Mouse (Mus musculus) heart, embryonic 10.5 days (tissue): ENCODE measurements around the gene Rfng. TPM values are rescaled to one million over a fixed set of nuclear protein-coding genes. Genes with fewer than 3 reads are reported as not detected.
"Not testable (repeated sequence)": the region's sequence is repeated elsewhere in the genome, so short reads cannot be mapped to it uniquely, and the experiment has no call there.

Experiments used
- DNase-seq: peaks from one replicate; pipeline ENCODE4 v3.0.0-alpha.2; 2017; ENCODE audit warnings: low spot score
- H3K27ac ChIP-seq: fragments of 300-500 bp; sonication (generic); 2 replicates; pipeline ENCODE4 v1.5.1; 2016; ENCODE audit warnings: mild to moderate bottlenecking
- H3K27me3 ChIP-seq: fragments of 300-500 bp; sonication (generic); 2 replicates; pipeline ENCODE4 v1.6.1; 2016; ENCODE audit warnings: mild to moderate bottlenecking; ENCODE audit not compliant: poor library complexity, insufficient read depth, severe bottlenecking
- H3K36me3 ChIP-seq: fragments of 300-500 bp; sonication (generic); 2 replicates; pipeline ENCODE4 v1.6.1; 2016; ENCODE audit warnings: mild to moderate bottlenecking, moderate library complexity
- H3K4me1 ChIP-seq: fragments of 300-500 bp; sonication (generic); 2 replicates; pipeline ENCODE4 v1.6.1; 2016; ENCODE audit warnings: mild to moderate bottlenecking
- H3K4me3 ChIP-seq: fragments of 300-500 bp; sonication (generic); 2 replicates; pipeline ENCODE4 v1.5.1; 2016; ENCODE audit warnings: mild to moderate bottlenecking, moderate library complexity
- H3K9me3 ChIP-seq: fragments of 300-500 bp; sonication (generic); 2 replicates; pipeline ENCODE4 v1.6.1; 2016; ENCODE audit warnings: mild to moderate bottlenecking, moderate library complexity
- WGBS: fragments of 180-500 bp; shearing (Covaris S2); methylation state at CpG from one replicate; pipeline ENCODE4 v1.1.7; 2016; 5-methylcytosine and 5-hydroxymethylcytosine counted together
- polyA plus RNA-seq: library from polyadenylated mRNA; unstranded; fragments of >200 nt; fragmentation: Nextera tagmentation; extraction: Ambion mirVana; gene quantifications from 2 replicates; pipeline ENCODE4 v1.2.1, GENCODE M21; 2016

Rfng gene
- polyA plus RNA-seq: 28.4 and 30.4 TPM in 2 replicates

DNA sequence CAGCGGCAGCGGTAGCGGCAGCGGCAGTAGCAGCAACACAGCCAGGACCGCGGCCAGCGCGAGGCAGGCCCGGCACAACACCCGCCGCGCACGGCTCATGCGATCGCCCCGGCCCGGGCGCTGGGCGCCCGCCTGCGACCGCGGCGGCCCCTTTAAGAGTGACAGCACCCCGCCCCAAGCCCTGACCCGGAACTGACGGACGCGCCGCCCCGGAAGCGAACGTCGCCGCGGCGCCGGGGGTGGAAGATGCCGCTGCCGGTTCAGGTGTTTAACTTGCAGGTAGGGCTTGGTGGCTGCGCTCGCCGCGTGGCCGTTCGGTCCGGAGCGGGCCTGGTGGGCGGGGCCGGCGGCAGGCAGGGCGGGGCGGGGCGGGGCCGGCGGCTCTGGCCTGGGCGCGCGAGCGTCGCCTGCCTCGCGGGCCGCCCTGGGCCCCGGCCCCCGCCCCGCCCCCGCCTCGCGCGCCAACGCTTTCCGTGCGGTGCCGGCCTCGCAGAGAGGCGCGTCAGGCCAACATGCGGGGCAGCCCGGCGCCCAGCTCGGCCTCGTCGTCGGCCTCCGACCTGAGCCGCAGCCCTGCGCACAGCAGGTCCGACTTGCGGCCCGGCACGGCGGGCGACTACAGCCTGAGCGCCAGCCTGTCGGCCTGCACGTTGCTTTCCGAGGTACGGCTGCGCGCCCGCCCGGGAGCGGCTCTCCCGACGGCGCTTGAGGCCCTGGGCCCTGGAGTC lies at the start of gene Rfng, which contains the start of gene Gps1:
Gene Rfng (minus strand): TSS at position 144 of the 728 bp plus-strand sequence.
Gene Gps1 (plus strand): TSS at position 209 of the 728 bp plus-strand sequence.
- Histone ChIP-seq H3K36me3 (peaks cover 50% of the 10 kb centered on the region), H3K9me3 (no peaks in the 10 kb centered on the region), H3K27me3 (peaks cover 17% of the 10 kb centered on the region), H3K4me1 (peaks cover 25% of the 10 kb centered on the region), H3K27ac (peak within 1 kb of the TSS; percentile 91), H3K4me3 (peak within 1 kb of the TSS; percentile 94)
- WGBS: 1% methylated on average over 101 of the region's 107 CpGs
- DNase-seq: peak; percentile 92

DNA sequence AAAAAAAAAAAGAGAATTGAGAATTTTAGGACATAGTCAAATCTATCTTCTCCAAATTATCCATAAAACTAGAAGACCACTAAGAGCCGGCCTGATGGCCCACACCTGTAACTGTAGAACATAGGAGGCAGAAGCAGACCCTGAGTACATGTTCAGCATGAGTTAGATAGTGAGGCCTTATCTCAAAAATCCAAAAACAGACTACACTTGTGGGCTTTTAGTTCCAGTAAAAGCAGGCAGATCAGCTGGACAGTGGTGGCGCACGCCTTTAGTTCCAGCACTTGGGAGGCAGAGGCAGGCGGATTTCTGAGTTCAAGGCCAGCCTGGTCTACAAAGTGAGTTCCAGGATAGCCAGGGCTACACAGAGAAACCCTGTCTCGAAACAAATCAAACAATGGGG lies 49.0 kb upstream of the Rfng start:
- not testable (repeated sequence) for H3K4me3 ChIP-seq

DNA sequence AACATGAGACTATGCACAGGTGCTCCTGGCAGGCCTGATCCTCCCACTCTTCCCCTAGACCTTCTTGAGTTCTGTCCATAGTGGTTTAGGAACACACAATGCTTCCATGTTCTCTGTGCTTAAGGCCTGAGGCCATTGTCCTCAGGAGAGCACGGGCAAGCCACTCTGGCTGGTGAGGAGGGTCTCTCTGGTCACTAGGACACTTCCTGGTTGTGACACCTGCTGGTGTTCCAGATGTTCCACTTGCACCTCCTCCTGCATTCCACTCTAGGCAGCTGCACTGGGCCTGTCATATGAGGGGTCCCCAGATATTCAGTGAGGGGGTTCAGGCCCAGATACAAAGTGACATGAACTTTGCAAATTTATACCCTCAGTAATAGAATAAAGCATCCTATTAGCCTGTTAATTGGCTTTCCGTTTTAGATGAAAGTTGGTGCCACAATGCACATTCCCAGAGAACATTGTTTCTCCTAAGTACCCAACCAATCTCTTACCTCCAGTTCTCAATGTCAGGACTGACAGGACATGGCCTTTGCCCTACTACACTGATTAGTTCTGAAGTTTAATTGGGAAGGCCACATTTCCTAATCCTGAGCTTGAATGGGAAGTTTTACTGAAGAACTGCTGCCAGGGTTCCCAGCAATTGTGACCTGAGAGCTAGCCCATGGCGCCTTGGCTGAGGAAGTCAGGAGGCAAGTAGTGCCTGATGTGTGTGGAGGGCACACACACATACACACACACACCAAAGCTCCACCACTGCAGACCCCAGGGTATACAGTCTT lies 47.8 kb upstream of the Rfng start:
- Histone ChIP-seq H3K36me3 (0 out of 2 replicates have a peak, but pooled peaks cover 2% of the 10 kb centered on the region), H3K27me3 (no peaks in the 10 kb centered on the region), H3K4me1 (peaks cover 41% of the 10 kb centered on the region), H3K27ac (no peak overlapping the region), H3K9me3 (no peaks in the 10 kb centered on the region), H3K4me3 (no peak overlapping the region)
- WGBS: 83% methylated on average over 3 of the region's 3 CpGs
- DNase-seq: no peak

More for the DNA sequence above, 49.0 kb upstream of the Rfng start:
- H3K4me1 ChIP-seq: peaks cover 37% of the 10 kb centered on the region
- not testable (repeated sequence) for DNase-seq, H3K36me3 ChIP-seq, H3K27me3 ChIP-seq, H3K9me3 ChIP-seq
- WGBS: 85% methylated on average over 5 of the region's 5 CpGs
- 0 out of 2 replicates have a peak overlapping the region, but pooled peaks have one; percentile 69 for H3K27ac ChIP-seq

DNA sequence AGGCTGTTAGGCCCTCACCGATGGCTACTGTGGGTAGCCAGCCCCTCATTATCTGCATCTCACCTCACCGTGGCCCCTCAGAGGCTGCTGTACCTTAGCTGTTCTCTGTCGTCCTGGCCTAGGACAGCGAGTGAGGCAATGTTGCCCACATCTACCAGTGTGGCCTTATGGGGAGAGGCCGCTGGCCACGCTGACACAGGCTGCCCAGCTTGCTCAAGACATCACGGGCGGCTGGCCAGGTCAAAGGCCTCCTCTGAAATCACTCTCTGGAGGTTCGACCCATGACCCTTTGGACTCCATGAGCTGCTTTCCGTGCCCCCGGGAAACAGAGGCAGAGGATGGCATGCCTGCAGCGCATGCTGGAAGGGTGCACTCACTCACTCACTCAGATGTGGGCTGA lies 46.7 kb upstream of the Rfng start:
- Histone ChIP-seq H3K4me3 (no peak overlapping the region), H3K27ac (0 out of 2 replicates have a peak overlapping the region, but pooled peaks have one; percentile 52), H3K36me3 (peaks cover 2% of the 10 kb centered on the region; the same call in 1 of the 2 replicates), H3K27me3 (no peaks in the 10 kb centered on the region), H3K4me1 (peaks cover 51% of the 10 kb centered on the region), H3K9me3 (no peaks in the 10 kb centered on the region)
- DNase-seq: no peak
- WGBS: 89% methylated on average over 12 of the region's 12 CpGs

DNA sequence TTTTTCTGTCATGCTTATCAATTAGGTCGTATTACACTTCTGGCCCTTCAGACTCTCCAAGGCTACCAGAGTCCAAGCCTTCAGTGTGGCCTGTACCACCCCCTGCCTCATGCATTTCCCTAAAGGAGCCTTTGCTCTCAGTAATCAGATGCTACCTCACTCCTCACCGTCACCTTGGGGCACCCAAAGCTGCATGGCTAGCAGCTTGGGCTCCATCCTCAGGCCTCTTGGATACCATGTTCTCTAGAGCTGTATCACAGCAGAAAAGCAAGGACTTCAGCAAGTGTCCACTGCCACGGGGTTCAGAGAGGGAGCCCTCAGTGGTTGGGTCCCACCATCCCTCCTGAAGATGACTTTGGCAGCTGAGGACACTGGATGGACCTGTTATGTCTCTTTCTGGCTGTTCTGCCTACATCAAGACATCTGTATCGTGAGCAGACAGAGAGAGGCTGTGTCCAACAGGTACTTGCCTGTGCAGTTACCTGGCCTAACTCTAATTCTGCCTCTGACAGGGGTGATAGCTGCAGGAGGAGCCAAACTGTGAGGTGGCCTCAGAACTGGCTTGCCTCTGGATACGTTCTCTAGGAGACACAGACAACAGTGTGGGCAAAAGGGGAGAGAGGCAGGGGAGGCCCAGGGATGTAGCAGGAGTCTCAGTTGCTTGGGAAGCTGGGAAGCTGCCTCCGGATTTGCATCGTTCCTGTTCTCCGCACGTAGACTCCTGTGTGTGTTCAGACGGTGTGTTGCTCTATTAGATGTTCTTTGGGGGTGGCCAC lies 45.9 kb upstream of the Rfng start:
- Histone ChIP-seq H3K9me3 (no peaks in the 10 kb centered on the region), H3K27ac (no peak overlapping the region), H3K4me3 (no peak overlapping the region), H3K4me1 (peaks cover 59% of the 10 kb centered on the region), H3K36me3 (peaks cover 2% of the 10 kb centered on the region; the same call in 1 of the 2 replicates), H3K27me3 (no peaks in the 10 kb centered on the region)
- 81% methylated on average over 10 of the region's 10 CpGs for WGBS
- no peak for DNase-seq

DNA sequence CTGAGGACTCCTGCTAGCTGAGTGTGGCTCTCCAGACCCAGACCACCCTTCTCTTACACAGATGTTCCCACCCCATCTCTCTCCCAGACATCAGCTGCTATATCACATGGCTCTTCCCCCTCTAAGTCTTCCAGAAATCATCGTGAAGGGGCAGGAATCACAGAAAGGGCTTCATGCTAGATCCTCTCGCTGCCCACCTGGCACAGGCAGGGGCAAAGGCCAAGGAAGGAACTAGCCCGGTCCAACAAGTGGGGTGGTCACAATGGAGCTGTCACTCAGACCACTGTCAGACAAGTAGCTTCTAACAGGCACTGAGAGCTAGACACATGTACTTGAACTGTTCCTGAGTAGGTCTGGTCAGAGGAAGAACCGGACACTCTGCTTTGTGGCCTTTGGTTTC lies 44.4 kb upstream of the Rfng start:
- Histone ChIP-seq H3K4me1 (peaks cover 59% of the 10 kb centered on the region), H3K9me3 (no peaks in the 10 kb centered on the region), H3K27ac (no peak overlapping the region), H3K4me3 (no peak overlapping the region), H3K36me3 (peaks cover 2% of the 10 kb centered on the region; the same call in 1 of the 2 replicates), H3K27me3 (no peaks in the 10 kb centered on the region)
- no peak for DNase-seq
- WGBS: 66% methylated on average over 4 of the region's 4 CpGs

DNA sequence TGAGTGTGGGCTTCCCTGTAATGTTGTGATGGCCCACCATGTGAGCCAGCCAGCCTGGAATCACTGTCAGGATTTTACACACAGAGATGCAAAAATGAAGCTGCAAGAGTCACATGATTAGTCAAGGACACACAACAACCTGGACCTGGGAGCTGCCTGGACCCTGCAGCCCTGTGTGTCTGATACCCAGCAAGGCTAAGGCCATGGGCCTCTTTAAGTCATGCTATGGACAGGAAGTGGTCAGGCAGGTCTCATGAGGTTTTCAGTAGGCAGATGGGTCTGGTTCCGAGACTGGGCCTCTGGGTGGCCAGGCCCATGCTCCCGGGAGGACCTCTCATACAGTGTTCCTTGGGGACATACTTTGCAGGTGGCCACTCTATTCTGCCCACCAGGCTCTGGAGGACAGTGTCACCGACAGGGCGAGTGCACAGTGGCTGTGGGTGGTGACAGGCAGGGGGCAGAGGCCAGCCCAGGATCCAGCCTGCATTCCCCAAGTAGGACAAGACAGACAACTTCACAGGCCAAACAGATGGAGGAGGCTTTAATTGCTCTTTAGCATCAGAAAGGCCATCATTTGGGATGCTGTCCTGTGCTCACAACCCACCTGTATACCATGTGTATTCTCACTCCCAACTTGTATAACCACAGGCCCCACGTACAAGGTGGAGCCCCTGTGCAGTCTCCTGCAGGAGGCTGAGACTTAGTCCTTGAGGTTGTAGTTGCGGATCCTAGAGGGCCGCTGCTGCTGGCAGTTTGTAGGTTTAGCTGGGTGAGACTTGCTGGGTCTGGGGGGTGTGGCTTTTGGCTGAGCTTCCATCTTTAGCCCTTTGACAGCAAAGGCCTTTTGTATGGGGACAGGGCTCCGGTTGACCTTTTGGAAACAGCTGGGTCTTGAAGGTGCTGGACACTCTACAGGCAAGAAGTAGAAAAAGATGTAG lies 42.3 kb upstream of the Rfng start:
- DNase-seq: no peak
- Histone ChIP-seq H3K27me3 (no peaks in the 10 kb centered on the region), H3K9me3 (no peaks in the 10 kb centered on the region), H3K27ac (peak overlapping the region; percentile 95), H3K4me3 (no peak overlapping the region), H3K36me3 (peaks cover 13% of the 10 kb centered on the region), H3K4me1 (peaks cover 74% of the 10 kb centered on the region)
- 85% methylated on average over 8 of the region's 8 CpGs for WGBS

DNA sequence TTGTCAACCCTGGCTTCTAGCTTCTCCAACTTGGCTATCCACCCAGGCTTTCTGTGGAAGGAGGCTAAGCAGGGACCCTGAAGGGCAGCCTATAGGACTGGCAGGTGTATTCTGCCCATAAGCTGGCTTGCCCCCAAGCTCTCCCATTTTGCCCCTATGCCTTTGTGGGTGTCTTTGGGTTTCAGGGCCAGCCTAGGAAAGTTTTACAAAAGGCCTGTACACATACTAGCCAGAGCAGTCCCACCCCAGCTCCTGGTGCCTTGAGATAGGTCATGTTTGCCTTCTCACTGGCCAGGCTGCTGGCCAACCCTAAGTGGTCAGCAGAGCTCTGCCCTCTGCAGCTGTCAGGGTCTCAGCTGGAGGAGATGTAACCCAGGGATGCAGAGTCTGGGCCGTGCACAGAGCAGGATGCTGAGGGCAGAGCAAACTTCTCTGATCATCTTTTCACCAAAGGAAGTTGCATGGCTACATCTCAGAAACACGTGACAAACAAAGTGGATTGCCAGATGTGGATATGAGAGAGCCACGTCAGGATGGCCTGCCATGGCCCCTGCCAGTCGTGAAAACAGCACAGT lies 41.4 kb upstream of the Rfng start:
- Histone ChIP-seq H3K27ac (peak overlapping the region; percentile 95), H3K36me3 (peaks cover 23% of the 10 kb centered on the region), H3K4me3 (peak overlapping the region; percentile 84), H3K4me1 (peaks cover 76% of the 10 kb centered on the region), H3K9me3 (no peaks in the 10 kb centered on the region), H3K27me3 (no peaks in the 10 kb centered on the region)
- DNase-seq: no peak
- WGBS: 42% methylated on average over 4 of the region's 4 CpGs

DNA sequence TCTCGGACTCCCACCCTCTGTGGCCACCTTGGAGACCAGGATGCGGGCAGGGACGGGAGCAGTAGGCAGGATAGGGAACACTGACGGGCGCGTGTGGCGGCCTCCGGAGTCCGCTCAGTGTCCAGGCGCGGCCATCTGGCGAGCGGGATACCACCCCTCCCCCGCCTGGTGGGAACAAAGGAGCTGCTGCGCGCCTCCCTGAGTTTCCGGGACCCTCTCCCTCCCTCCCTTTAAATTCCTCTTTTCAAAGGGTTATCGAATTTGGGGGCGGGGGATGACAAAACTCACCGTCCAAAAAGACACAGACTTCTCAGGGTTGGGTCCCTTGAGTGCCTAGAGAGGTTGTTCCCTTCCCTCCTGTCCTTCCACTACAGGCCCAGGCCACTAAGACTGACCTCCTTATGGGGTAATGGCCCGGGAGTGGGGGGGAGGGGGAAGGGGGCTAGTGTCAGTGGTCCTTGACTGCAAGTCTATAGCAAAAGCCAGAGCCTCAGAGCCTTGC lies 40.8 kb upstream of the Rfng start:
- Histone ChIP-seq H3K27ac (peak overlapping the region; percentile 95), H3K27me3 (no peaks in the 10 kb centered on the region), H3K36me3 (peaks cover 26% of the 10 kb centered on the region), H3K4me3 (peak overlapping the region; percentile 84), H3K4me1 (peaks cover 71% of the 10 kb centered on the region), H3K9me3 (no peaks in the 10 kb centered on the region)
- WGBS: under 1% methylated on average over 21 of the region's 21 CpGs
- no peak for DNase-seq

DNA sequence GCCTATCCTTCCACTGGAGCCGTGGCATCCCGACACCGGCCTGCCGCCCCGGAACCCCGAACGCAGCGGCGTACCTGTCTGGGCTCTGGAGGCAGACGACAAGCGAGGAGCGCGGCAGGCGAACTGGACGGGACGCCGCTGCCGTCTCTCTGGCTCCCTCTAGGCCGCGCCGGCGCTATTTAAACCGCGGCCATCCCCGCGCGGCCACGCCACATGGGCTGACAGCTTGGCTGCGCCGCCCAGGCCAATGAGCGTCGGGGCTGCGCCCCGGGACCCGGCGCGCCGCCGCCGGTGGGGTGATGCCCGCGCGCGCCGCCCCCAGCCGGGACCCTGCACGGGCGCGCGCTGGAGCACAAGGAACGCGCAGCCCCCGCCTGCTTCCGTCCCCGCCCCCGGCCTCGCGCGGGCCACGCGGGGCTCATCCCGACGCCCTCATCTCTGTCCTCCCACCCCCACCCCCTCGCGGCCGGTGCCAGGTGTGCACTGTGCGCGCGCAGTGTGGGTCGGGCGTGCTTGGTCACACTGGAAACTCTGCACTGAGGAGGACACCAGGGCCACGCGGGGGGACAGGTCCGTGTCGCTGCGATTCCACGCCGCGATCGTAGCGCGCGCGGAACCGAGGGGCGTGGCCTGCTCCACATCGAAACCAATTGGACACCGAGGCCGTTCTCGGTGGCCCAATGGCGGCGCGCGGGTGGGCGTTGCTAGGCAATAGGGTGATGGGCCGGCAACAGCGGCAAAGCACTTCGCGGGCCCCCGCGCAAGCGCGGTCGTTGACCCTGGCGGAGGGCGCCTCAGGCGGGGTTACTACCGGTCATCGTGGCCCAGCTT lies 40.2 kb upstream of the Rfng start, which contains the start of gene Fasn:
Gene Fasn (minus strand): TSS at position 592 of the 831 bp plus-strand sequence.
- Histone ChIP-seq H3K4me3 (peak within 1 kb of the TSS; percentile 84), H3K36me3 (peaks cover 33% of the 10 kb centered on the region), H3K27me3 (no peaks in the 10 kb centered on the region), H3K27ac (peak within 1 kb of the TSS; percentile 95), H3K4me1 (peaks cover 64% of the 10 kb centered on the region), H3K9me3 (no peaks in the 10 kb centered on the region)
- DNase-seq: peak; percentile 99
- under 1% methylated on average over 109 of the region's 109 CpGs for WGBS

DNA sequence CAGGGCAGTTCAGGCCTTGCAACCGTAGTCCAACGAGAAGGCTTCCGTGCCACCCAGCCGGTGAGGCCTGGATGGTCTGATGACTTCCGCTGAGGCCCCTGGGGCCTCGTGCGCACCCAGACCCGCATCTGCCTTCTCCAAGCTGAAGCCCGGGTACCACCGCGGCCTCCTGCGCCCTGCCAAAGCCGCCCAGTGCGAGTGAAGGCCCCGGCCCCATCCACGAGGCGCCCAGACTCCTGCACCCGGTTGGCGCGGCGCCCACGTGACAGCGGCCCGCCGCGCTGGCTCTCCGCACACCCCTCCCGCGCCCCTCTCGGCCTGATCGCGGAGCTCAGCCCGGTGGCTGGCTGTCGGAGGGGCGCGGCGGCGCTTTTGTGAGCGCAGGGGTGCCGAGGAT lies 39.5 kb upstream of the Rfng start:
- no peaks in the 10 kb centered on the region for H3K27me3 ChIP-seq
- H3K36me3 ChIP-seq: peaks cover 39% of the 10 kb centered on the region
- under 1% methylated on average over 40 of the region's 40 CpGs for WGBS
- H3K4me1 ChIP-seq: peaks cover 58% of the 10 kb centered on the region
- DNase-seq: peak; percentile 88
- peak overlapping the region; percentile 95 for H3K27ac ChIP-seq
- H3K4me3 ChIP-seq: peak overlapping the region; percentile 84
- no peaks in the 10 kb centered on the region for H3K9me3 ChIP-seq
